In genomic region chr11:35011521-35012476, GRCm38 (mm10) we compare ENCODE assay signal across 10 mouse cellular contexts.
A peak's percentile ranks its signal among the peaks of the same experiment; 100 is the strongest.
DNase-seq lines count a peak whose midpoint lies in the region; ATAC-seq lines count a peak whose summit lies in the region.
"Had no signal": no experiment of that assay in that cellular context is flagged by ENCODE, and none has a peak within 500 bp of the region (broad histone marks: within the 10 kb centered on the region; RNA-seq: fewer than 3 reads in every experiment).

No protein-coding gene starts in this region.

- no peak overlapping the region for H3K4me3 ChIP-seq in forebrain, embryonic 11.5 days (ENCODE audit: low read depth, low read length)
- no peak overlapping the region for H3K4me3 ChIP-seq in neural tube, embryonic 15.5 days (replicated peaks)
- H3K4me3 ChIP-seq: heart, embryonic 13.5 days had no signal

- no peaks in the 10 kb centered on the region for H3K36me3 ChIP-seq in forebrain, embryonic 11.5 days (ENCODE audit: control insufficient read depth, insufficient read depth, low read length)
- no peaks in the 10 kb centered on the region for H3K36me3 ChIP-seq in neural tube, embryonic 15.5 days
- H3K36me3 ChIP-seq: heart, embryonic 13.5 days had no signal

- H3K27me3 ChIP-seq in forebrain, embryonic 11.5 days (ENCODE audit: control insufficient read depth, insufficient read depth, low read length) = no peaks in the 10 kb centered on the region
- H3K27me3 ChIP-seq in neural tube, embryonic 15.5 days (replicated peaks) = 0 out of 2 replicates have a peak, but pooled peaks cover 3% of the 10 kb centered on the region
- H3K27me3 ChIP-seq: heart, embryonic 13.5 days had no signal

- 62% methylated on average over 24 of the region's 24 CpGs for WGBS in forebrain, embryonic 11.5 days
- 54% methylated on average over 24 of the region's 24 CpGs for WGBS in neural tube, embryonic 15.5 days

- H3K4me1 ChIP-seq in forebrain, embryonic 11.5 days (replicated peaks; ENCODE audit: control insufficient read depth, insufficient read depth, low read length) = 0 out of 2 replicates have a peak, but pooled peaks cover 2% of the 10 kb centered on the region
- peaks cover 16% of the 10 kb centered on the region for H3K4me1 ChIP-seq in neural tube, embryonic 15.5 days

- no peaks in the 10 kb centered on the region for H3K9me3 ChIP-seq in forebrain, embryonic 11.5 days (ENCODE audit: control insufficient read depth, low read length)
- H3K9me3 ChIP-seq in neural tube, embryonic 15.5 days (replicated peaks) = no peaks in the 10 kb centered on the region
- H3K9me3 ChIP-seq: heart, embryonic 13.5 days had no signal

- peak; percentile 18 for DNase-seq in layer of hippocampus, adult 11-12 months (ENCODE audit: low spot score)
- no peak for DNase-seq in layer of hippocampus, postnatal 25 days (ENCODE audit: extremely low spot score in 1 of 2, low spot score in 1 of 2)
- DNase-seq in forebrain, embryonic 11.5 days (ENCODE audit: low spot score) = peak; percentile 51
- peak; percentile 22 for DNase-seq in layer of hippocampus, adult 9-11 months
- no peak for DNase-seq in spleen, postnatal 4 days (ENCODE audit: low spot score in 2 of 2)
- DNase-seq in gastrocnemius, postnatal 14 days = no peak
- DNase-seq: lung, postnatal 14 days had no signal

- intact Hi-C loops in gastrocnemius, postnatal 14 days (cut with DNase I; ENCODE audit: low total_unique reads) = no loop called here

- H3K4me2 ChIP-seq in forebrain, embryonic 11.5 days (ENCODE audit: low read depth, low read length, severe bottlenecking) = no peak overlapping the region
- H3K4me2 ChIP-seq in neural tube, embryonic 15.5 days = no peak overlapping the region
- H3K4me2 ChIP-seq: heart, embryonic 13.5 days had no signal

- H3K27ac ChIP-seq in forebrain, embryonic 11.5 days (ENCODE audit: low read depth, low read length) = peak overlapping the region; percentile 7; the same call in 1 of the 2 replicates
- peak overlapping the region; percentile 56; the same call in 1 of the 2 replicates for H3K27ac ChIP-seq in neural tube, embryonic 15.5 days (replicated peaks)
- H3K27ac ChIP-seq: heart, embryonic 13.5 days had no signal

- no peak overlapping the region for H3K9ac ChIP-seq in forebrain, embryonic 11.5 days (ENCODE audit: low read length)
- H3K9ac ChIP-seq in neural tube, embryonic 15.5 days (replicated peaks) = no peak overlapping the region
- H3K9ac ChIP-seq: heart, embryonic 13.5 days had no signal

- no peak for ATAC-seq in forebrain, embryonic 11.5 days (replicated peaks; ENCODE audit: low FRiP score)
- ATAC-seq in neural tube, embryonic 15.5 days (ENCODE audit: low FRiP score) = no peak
- ATAC-seq in monocyte, adult 5-6 weeks (replicated peaks; ENCODE audit: insufficient number of reproducible peaks, low FRiP score, low TSS enrichment, poor library complexity, severe bottlenecking) = no peak

Comparison
In these comparisons a context has a peak if more than half of its experiments do, and no peak if none do; other contexts are left out.
1. DNase-seq: peak in layer of hippocampus, adult 11-12 months (single experiment), forebrain, embryonic 11.5 days (single experiment) and layer of hippocampus, adult 9-11 months (single experiment); none in layer of hippocampus, postnatal 25 days (0 of 2), spleen, postnatal 4 days (0 of 2) and gastrocnemius, postnatal 14 days (single experiment).